Mouse (Mus musculus): ENCODE results near the gene Gm42906. TPM values are rescaled to one million over a fixed set of nuclear protein-coding genes. Genes with fewer than 3 reads are reported as not detected.

Gene Gm42906
- polyA plus RNA-seq, 1 experiment from 2014 or later: not detected

DNA sequence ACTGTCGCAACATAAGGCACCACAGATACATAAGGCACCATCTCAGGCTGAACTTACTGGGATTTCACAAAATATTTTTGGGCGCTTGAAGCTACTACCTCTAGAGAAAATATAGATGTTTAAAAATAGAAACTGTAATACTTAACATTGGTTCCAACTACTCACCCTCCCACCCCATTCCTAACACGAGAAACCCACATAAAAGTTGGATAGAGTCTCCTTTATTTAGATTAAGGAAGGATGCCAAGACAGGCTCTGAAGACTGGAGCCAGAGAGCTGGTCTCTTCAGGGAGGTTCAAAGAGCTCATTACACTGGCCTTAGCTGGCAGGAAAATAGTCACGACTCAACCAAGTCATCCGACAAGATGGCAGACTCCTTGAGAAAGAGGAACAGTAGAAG, 361.9 kb downstream of the Gm42906 start:
- Histone ChIP-seq H3K27ac (ENCODE audit: low read depth, low read length) (no peak overlapping the region), H3K4me3 (ENCODE audit: low read depth, low read length) (no peak overlapping the region), H3K4me1 (ENCODE audit: control insufficient read depth, insufficient read depth, low read length) (no peaks in the 10 kb centered on the region), H3K9me3 (ENCODE audit: control insufficient read depth, low read length) (no peaks in the 10 kb centered on the region), H3K36me3 (ENCODE audit: control insufficient read depth, insufficient read depth, low read length) (0 out of 2 replicates have a peak, but pooled peaks cover 3% of the 10 kb centered on the region), H3K9ac (replicated peaks; ENCODE audit: low read depth, low read length) (no peak overlapping the region), H3K4me2 (ENCODE audit: low read depth, low read length) (no peak overlapping the region), H3K27me3 (ENCODE audit: control insufficient read depth, insufficient read depth, low read length) (no peaks in the 10 kb centered on the region)
- ATAC-seq (ENCODE audit: low read depth): no peak
- WGBS: 88% methylated on average over 5 of the region's 5 CpGs

DNA sequence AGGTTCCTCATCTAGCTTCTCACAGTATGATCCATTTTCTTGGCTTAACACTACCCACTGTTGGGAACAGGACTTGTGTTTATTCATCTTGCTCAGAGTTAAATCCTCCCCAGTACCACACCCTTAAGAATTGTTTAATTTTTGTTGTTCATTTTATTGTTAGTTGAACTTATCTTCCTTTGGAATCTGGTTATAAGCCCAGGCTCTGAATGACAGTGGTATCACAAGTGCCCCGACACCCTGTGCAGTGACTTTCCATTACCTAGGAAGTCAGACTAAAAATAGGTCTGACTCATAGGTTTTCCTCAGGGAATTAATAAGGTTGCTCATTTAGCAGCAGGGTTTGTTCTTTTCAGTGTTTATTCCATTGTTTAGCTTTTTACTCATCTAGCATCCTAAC, 362.7 kb downstream of the Gm42906 start:
- H3K27ac ChIP-seq (ENCODE audit: low read depth, low read length): no peak overlapping the region
- no peaks in the 10 kb centered on the region for H3K9me3 ChIP-seq (ENCODE audit: control insufficient read depth, low read length)
- WGBS: 79% methylated on average over 1 of the region's 1 CpGs
- H3K36me3 ChIP-seq (ENCODE audit: control insufficient read depth, insufficient read depth, low read length): 0 out of 2 replicates have a peak, but pooled peaks cover 3% of the 10 kb centered on the region
- no peaks in the 10 kb centered on the region for H3K27me3 ChIP-seq (ENCODE audit: control insufficient read depth, insufficient read depth, low read length)
- no peak overlapping the region for H3K4me3 ChIP-seq (ENCODE audit: low read depth, low read length)
- no peak overlapping the region for H3K9ac ChIP-seq (replicated peaks; ENCODE audit: low read depth, low read length)
- H3K4me1 ChIP-seq (ENCODE audit: control insufficient read depth, insufficient read depth, low read length): peaks cover 5% of the 10 kb centered on the region; the same call in 1 of the 2 replicates
- H3K4me2 ChIP-seq (ENCODE audit: low read depth, low read length): no peak overlapping the region
- ATAC-seq (ENCODE audit: low read depth): no peak

DNA sequence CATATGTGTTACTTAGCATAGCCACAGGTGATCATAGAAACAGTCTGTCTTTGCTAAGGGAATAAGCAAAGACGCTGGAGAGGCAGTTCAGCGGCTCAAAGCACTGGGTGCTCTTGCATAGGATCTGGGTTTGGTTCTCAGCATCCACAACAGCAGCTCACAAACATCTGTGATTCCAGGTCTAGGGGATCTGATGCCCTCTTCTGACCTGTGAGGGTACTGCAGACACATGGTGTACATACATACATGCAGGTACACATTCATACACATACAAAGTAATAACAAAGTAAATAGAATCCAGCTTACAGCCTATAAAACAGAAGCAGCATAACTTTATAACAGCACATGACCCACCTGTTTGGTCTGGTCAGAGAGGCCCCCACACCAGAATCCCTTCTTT, 366.0 kb downstream of the Gm42906 start:
- Histone ChIP-seq H3K4me3 (ENCODE audit: low read depth, low read length) (no peak overlapping the region), H3K9ac (replicated peaks; ENCODE audit: low read depth, low read length) (no peak overlapping the region), H3K4me2 (ENCODE audit: low read depth, low read length) (no peak overlapping the region), H3K36me3 (ENCODE audit: control insufficient read depth, insufficient read depth, low read length) (0 out of 2 replicates have a peak, but pooled peaks cover 3% of the 10 kb centered on the region), H3K9me3 (ENCODE audit: control insufficient read depth, low read length) (no peaks in the 10 kb centered on the region), H3K4me1 (ENCODE audit: control insufficient read depth, insufficient read depth, low read length) (peaks cover 5% of the 10 kb centered on the region; the same call in 1 of the 2 replicates), H3K27me3 (ENCODE audit: control insufficient read depth, insufficient read depth, low read length) (no peaks in the 10 kb centered on the region), H3K27ac (ENCODE audit: low read depth, low read length) (no peak overlapping the region)
- WGBS: 99% methylated on average over 2 of the region's 2 CpGs
- no peak for ATAC-seq (ENCODE audit: low read depth)

DNA sequence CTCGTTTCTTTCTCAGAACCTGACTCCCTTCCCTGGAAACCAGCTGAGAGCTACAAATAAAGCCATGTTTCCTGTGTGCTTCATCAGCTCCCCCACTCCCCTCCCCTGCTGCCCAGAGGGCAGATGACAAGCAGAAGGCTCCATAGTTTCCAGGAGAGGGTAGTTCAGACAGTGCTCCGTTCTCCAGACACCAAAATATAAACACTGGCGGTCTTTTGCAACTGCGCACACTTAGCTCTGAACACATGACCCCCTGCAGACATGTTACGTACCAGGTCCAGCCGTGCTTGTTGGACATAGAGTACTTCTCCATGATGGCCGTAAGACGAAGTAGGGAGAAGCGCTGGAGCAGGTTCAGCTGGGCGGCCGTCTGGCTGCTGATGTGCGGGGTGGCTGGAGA, 367.5 kb downstream of the Gm42906 start:
- H3K4me1 ChIP-seq (ENCODE audit: control insufficient read depth, insufficient read depth, low read length): peaks cover 5% of the 10 kb centered on the region
- 0 out of 2 replicates have a peak overlapping the region, but pooled peaks have one; percentile 7 for H3K27ac ChIP-seq (ENCODE audit: low read depth, low read length)
- WGBS: 58% methylated on average over 12 of the region's 12 CpGs
- no peaks in the 10 kb centered on the region for H3K27me3 ChIP-seq (ENCODE audit: control insufficient read depth, insufficient read depth, low read length)
- no peaks in the 10 kb centered on the region for H3K9me3 ChIP-seq (ENCODE audit: control insufficient read depth, low read length)
- ATAC-seq (ENCODE audit: low read depth): 0 out of 2 replicates have a peak, but pooled peaks have one; percentile 51
- H3K9ac ChIP-seq (replicated peaks; ENCODE audit: low read depth, low read length): no peak overlapping the region
- H3K4me2 ChIP-seq (ENCODE audit: low read depth, low read length): no peak overlapping the region
- H3K4me3 ChIP-seq (ENCODE audit: low read depth, low read length): no peak overlapping the region
- 0 out of 2 replicates have a peak, but pooled peaks cover 3% of the 10 kb centered on the region for H3K36me3 ChIP-seq (ENCODE audit: control insufficient read depth, insufficient read depth, low read length)

DNA sequence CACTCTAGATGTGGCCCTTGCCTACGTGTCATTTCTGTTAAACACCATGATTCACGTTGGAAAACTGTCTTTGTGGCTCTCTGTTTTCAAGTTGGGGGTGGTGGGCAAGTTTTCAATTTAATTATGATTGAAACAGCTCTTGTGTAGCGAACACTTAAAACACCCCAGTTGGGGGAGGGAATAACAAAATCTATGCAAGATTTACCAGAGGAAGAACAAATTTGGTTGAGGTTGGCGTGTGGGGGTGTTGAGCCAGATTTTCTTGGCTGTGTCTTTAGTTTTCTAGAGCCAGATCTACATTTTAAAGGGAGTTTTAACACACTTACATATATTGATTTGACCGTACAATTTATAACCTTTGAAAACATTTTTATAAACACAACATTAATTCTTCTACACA, 368.2 kb downstream of the Gm42906 start:
- H3K27me3 ChIP-seq (ENCODE audit: control insufficient read depth, insufficient read depth, low read length): no peaks in the 10 kb centered on the region
- no peak overlapping the region for H3K4me3 ChIP-seq (ENCODE audit: low read depth, low read length)
- H3K4me1 ChIP-seq (ENCODE audit: control insufficient read depth, insufficient read depth, low read length): peaks cover 5% of the 10 kb centered on the region
- H3K9ac ChIP-seq (replicated peaks; ENCODE audit: low read depth, low read length): no peak overlapping the region
- no peak overlapping the region for H3K4me2 ChIP-seq (ENCODE audit: low read depth, low read length)
- no peak overlapping the region for H3K27ac ChIP-seq (ENCODE audit: low read depth, low read length)
- no peak for ATAC-seq (ENCODE audit: low read depth)
- 0 out of 2 replicates have a peak, but pooled peaks cover 3% of the 10 kb centered on the region for H3K36me3 ChIP-seq (ENCODE audit: control insufficient read depth, insufficient read depth, low read length)
- WGBS: 89% methylated on average over 5 of the region's 5 CpGs
- no peaks in the 10 kb centered on the region for H3K9me3 ChIP-seq (ENCODE audit: control insufficient read depth, low read length)

DNA sequence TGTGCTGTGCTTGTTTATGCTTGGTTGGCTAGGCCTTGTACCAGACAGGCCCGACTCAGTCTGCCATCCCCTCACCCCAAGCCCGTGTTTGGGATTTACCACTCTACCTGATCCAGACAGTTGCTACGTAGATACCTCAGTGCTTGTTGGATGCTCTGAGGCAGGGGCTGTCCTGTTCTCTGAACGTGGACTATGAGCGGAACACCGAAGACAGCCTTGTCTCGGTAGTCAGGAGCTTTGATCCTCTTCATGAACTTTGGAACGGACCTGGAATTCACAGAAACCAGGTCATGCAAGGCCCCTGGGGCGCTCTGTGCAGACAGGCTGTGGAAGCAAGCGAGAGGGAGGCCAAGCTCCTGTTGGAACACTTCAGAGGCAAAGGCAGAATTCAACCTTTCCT, 368.6 kb downstream of the Gm42906 start:
- ATAC-seq (ENCODE audit: low read depth): no peak
- 94% methylated on average over 10 of the region's 10 CpGs for WGBS
- H3K4me3 ChIP-seq (ENCODE audit: low read depth, low read length): no peak overlapping the region
- no peaks in the 10 kb centered on the region for H3K9me3 ChIP-seq (ENCODE audit: control insufficient read depth, low read length)
- H3K27ac ChIP-seq (ENCODE audit: low read depth, low read length): no peak overlapping the region
- no peak overlapping the region for H3K4me2 ChIP-seq (ENCODE audit: low read depth, low read length)
- peaks cover 5% of the 10 kb centered on the region for H3K4me1 ChIP-seq (ENCODE audit: control insufficient read depth, insufficient read depth, low read length)
- H3K36me3 ChIP-seq (ENCODE audit: control insufficient read depth, insufficient read depth, low read length): 0 out of 2 replicates have a peak, but pooled peaks cover 3% of the 10 kb centered on the region
- no peaks in the 10 kb centered on the region for H3K27me3 ChIP-seq (ENCODE audit: control insufficient read depth, insufficient read depth, low read length)
- no peak overlapping the region for H3K9ac ChIP-seq (replicated peaks; ENCODE audit: low read depth, low read length)

DNA sequence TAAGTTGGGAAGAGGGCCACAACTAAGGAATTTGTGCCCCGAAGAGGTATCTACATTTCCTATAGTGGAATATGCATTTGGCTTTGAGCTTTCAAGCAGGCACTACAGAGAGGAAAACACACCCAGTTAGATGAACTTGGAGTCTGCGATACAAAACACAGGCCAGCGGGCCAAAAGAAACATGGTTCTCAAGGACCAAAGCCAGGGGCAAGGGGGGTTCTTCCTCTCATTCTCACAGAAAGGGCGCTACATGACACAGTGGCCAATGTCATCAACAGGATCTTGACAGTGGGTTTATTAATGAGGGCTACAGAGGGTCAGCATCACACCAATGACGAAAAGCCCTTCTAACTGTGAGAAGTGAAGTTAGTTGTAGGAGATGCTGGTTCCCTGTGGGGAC, 370.2 kb downstream of the Gm42906 start:
- H3K9me3 ChIP-seq (ENCODE audit: control insufficient read depth, low read length): no peaks in the 10 kb centered on the region
- WGBS: 93% methylated on average over 5 of the region's 5 CpGs
- ATAC-seq (ENCODE audit: low read depth): no peak
- no peak overlapping the region for H3K9ac ChIP-seq (replicated peaks; ENCODE audit: low read depth, low read length)
- no peak overlapping the region for H3K4me2 ChIP-seq (ENCODE audit: low read depth, low read length)
- H3K4me3 ChIP-seq (ENCODE audit: low read depth, low read length): no peak overlapping the region
- 0 out of 2 replicates have a peak, but pooled peaks cover 3% of the 10 kb centered on the region for H3K36me3 ChIP-seq (ENCODE audit: control insufficient read depth, insufficient read depth, low read length)
- no peaks in the 10 kb centered on the region for H3K27me3 ChIP-seq (ENCODE audit: control insufficient read depth, insufficient read depth, low read length)
- H3K4me1 ChIP-seq (ENCODE audit: control insufficient read depth, insufficient read depth, low read length): peaks cover 5% of the 10 kb centered on the region
- no peak overlapping the region for H3K27ac ChIP-seq (ENCODE audit: low read depth, low read length)

DNA sequence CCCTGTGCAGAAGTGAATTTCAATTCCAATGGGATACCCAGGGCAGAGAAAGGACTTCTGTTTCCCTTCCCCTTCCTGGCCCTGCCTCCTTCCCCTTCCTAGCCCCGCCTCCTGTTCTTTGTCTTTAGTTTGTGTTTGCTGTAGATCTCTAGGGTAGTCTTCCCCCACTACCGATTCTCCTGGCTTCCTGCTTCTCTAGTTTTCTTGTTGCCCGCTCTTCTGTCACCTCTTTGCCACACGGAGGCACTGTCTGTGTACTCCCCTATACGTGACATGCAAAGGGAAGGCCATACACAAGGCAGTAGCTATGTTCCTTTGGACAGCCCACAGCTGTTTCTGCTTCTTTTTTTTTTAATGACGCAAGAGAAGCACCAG, 371.1 kb downstream of the Gm42906 start:
- Histone ChIP-seq H3K4me1 (ENCODE audit: control insufficient read depth, insufficient read depth, low read length) (peaks cover 5% of the 10 kb centered on the region), H3K27me3 (ENCODE audit: control insufficient read depth, insufficient read depth, low read length) (no peaks in the 10 kb centered on the region), H3K9ac (replicated peaks; ENCODE audit: low read depth, low read length) (no peak overlapping the region), H3K9me3 (ENCODE audit: control insufficient read depth, low read length) (no peaks in the 10 kb centered on the region), H3K4me2 (ENCODE audit: low read depth, low read length) (no peak overlapping the region), H3K27ac (ENCODE audit: low read depth, low read length) (peak overlapping the region; percentile 73), H3K4me3 (ENCODE audit: low read depth, low read length) (no peak overlapping the region), H3K36me3 (ENCODE audit: control insufficient read depth, insufficient read depth, low read length) (0 out of 2 replicates have a peak, but pooled peaks cover 2% of the 10 kb centered on the region)
- WGBS: 71% methylated on average over 6 of the region's 6 CpGs
- ATAC-seq (ENCODE audit: low read depth): no peak

DNA sequence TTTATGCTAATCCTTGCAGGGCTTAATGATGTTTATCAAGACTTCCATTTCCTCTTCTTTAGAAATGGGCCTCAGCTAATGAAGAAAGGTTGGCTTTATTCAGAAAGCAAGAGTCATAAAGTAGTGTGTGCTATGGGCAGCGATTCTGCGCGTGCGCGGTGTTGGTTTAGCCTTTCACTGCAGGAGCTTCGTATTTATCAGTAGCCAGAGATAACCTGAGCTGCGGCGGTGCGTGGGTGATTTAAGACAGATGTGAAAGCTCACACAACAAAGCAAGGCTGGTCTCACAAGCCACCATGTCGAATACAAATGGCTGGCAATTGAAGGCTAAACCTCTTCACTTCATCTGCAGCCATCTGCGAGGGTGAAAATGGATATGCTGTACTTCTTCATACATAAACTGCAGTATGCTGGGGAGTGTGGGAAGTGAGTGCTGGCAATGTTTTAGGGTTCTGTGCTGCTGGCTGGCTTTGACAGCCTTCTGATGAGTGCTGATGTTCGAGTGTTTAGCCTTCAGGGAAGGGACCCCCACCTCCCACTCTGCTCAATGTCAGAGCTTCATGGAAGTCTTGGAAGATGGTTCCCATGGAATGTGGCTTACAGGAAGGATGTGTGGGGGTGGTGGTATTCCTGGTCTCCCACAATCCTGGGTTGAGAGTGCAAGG, 371.6 kb downstream of the Gm42906 start:
- H3K4me2 ChIP-seq (ENCODE audit: low read depth, low read length): no peak overlapping the region
- ATAC-seq (ENCODE audit: low read depth): peak; percentile 61
- H3K27me3 ChIP-seq (ENCODE audit: control insufficient read depth, insufficient read depth, low read length): no peaks in the 10 kb centered on the region
- H3K36me3 ChIP-seq (ENCODE audit: control insufficient read depth, insufficient read depth, low read length): no peaks in the 10 kb centered on the region
- WGBS: 56% methylated on average over 12 of the region's 12 CpGs
- H3K9me3 ChIP-seq (ENCODE audit: control insufficient read depth, low read length): no peaks in the 10 kb centered on the region
- H3K4me3 ChIP-seq (ENCODE audit: low read depth, low read length): no peak overlapping the region
- no peak overlapping the region for H3K9ac ChIP-seq (replicated peaks; ENCODE audit: low read depth, low read length)
- peak overlapping the region; percentile 73 for H3K27ac ChIP-seq (ENCODE audit: low read depth, low read length)
- H3K4me1 ChIP-seq (ENCODE audit: control insufficient read depth, insufficient read depth, low read length): peaks cover 5% of the 10 kb centered on the region

Measured in neural tube, embryonic 14.5 days (tissue).